ENCODE assay signal across 10 mouse cellular contexts in the genomic region with DNA sequence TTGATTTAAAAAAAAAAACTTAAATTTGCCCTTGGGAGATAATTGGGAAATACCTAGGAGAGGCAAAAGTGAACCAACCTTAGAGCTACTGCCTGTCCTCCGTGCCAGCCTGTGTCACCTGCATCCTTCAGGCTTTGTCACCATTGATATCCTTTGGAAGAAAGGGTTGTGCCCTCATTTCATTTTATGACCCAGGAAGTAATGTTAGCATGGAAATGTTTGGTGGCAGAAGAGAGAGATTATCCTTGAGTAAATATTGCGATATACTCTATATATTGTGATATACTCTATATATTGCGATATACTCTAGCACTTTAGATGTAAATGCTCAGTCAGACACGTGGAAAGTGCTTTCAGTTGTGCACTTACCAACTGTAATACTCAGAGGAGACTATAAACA. TPM values are rescaled to one million over a fixed set of nuclear protein-coding genes. Genes with fewer than 3 reads are reported as not detected.
DNase-seq lines count a peak whose midpoint lies in the region; ATAC-seq and TF ChIP-seq lines count a peak whose summit lies in the region.
"Had no signal": no experiment of that assay in that cellular context is flagged by ENCODE, and none has a peak within 500 bp of the region (broad histone marks: within the 10 kb centered on the region; RNA-seq: fewer than 3 reads in every experiment).

No protein-coding gene starts in this region.

- no peak overlapping the region for H3K27ac ChIP-seq in kidney, postnatal 0 days
- no peak overlapping the region for H3K27ac ChIP-seq in forebrain, embryonic 11.5 days (ENCODE audit: low read depth, low read length)
- no peak overlapping the region for H3K27ac ChIP-seq in intestine, embryonic 14.5 days (ENCODE audit: low read depth)
- H3K27ac ChIP-seq in neural tube, embryonic 12.5 days = no peak overlapping the region

- no peak for TF ChIP-seq CTCF in kidney, postnatal 0 days (IDR thresholded peaks at IDR 0.05; ENCODE audit: low read depth)

- no peaks in the 10 kb centered on the region for H3K27me3 ChIP-seq in kidney, postnatal 0 days (ENCODE audit: insufficient read depth, low read length)
- H3K27me3 ChIP-seq in forebrain, embryonic 11.5 days (ENCODE audit: control insufficient read depth, insufficient read depth, low read length) = no peaks in the 10 kb centered on the region
- no peaks in the 10 kb centered on the region for H3K27me3 ChIP-seq in intestine, embryonic 14.5 days (replicated peaks; ENCODE audit: control insufficient read depth, insufficient read depth, low read length)
- no peaks in the 10 kb centered on the region for H3K27me3 ChIP-seq in neural tube, embryonic 12.5 days (replicated peaks)
- H3K27me3 ChIP-seq: Patski had no signal

- H3K4me1 ChIP-seq in kidney, postnatal 0 days (replicated peaks; ENCODE audit: insufficient read depth, low read length) = peaks cover 30% of the 10 kb centered on the region
- H3K4me1 ChIP-seq in forebrain, embryonic 11.5 days (replicated peaks; ENCODE audit: control insufficient read depth, insufficient read depth, low read length) = peaks cover 18% of the 10 kb centered on the region
- H3K4me1 ChIP-seq in intestine, embryonic 14.5 days (replicated peaks; ENCODE audit: control insufficient read depth, insufficient read depth, low read length) = peaks cover 43% of the 10 kb centered on the region
- H3K4me1 ChIP-seq in neural tube, embryonic 12.5 days = peaks cover 75% of the 10 kb centered on the region

- peak overlapping the region; percentile 43; the same call in 1 of the 2 replicates for H3K4me2 ChIP-seq in kidney, postnatal 0 days (ENCODE audit: low read length)
- H3K4me2 ChIP-seq in forebrain, embryonic 11.5 days (ENCODE audit: low read depth, low read length, severe bottlenecking) = peak overlapping the region; percentile 31; the same call in 1 of the 2 replicates
- peak overlapping the region; percentile 41; the same call in 1 of the 2 replicates for H3K4me2 ChIP-seq in intestine, embryonic 14.5 days (ENCODE audit: low read length)
- H3K4me2 ChIP-seq in neural tube, embryonic 12.5 days (replicated peaks) = peak overlapping the region; percentile 62

- H3K4me3 ChIP-seq in kidney, postnatal 0 days (replicated peaks; ENCODE audit: low read depth, low read length) = no peak overlapping the region
- H3K4me3 ChIP-seq in forebrain, embryonic 11.5 days (ENCODE audit: low read depth, low read length) = no peak overlapping the region
- H3K4me3 ChIP-seq in intestine, embryonic 14.5 days (ENCODE audit: low read depth, low read length) = no peak overlapping the region; the same call in 1 of the 2 replicates
- H3K4me3 ChIP-seq in neural tube, embryonic 12.5 days = no peak overlapping the region

- H3K9me3 ChIP-seq in kidney, postnatal 0 days (replicated peaks; ENCODE audit: low read length) = no peaks in the 10 kb centered on the region
- no peaks in the 10 kb centered on the region for H3K9me3 ChIP-seq in forebrain, embryonic 11.5 days (ENCODE audit: control insufficient read depth, low read length)
- H3K9me3 ChIP-seq in intestine, embryonic 14.5 days (ENCODE audit: control insufficient read depth, low read length) = no peaks in the 10 kb centered on the region
- H3K9me3 ChIP-seq in neural tube, embryonic 12.5 days = no peaks in the 10 kb centered on the region

- no peak overlapping the region for H3K9ac ChIP-seq in kidney, postnatal 0 days (ENCODE audit: low read depth, low read length)
- H3K9ac ChIP-seq in forebrain, embryonic 11.5 days (ENCODE audit: low read length) = no peak overlapping the region
- no peak overlapping the region for H3K9ac ChIP-seq in intestine, embryonic 14.5 days (ENCODE audit: low read length)
- H3K9ac ChIP-seq in neural tube, embryonic 12.5 days = no peak overlapping the region

- 82% methylated on average over 4 of the region's 4 CpGs for WGBS in kidney, postnatal 0 days
- WGBS in forebrain, embryonic 11.5 days = 86% methylated on average over 4 of the region's 4 CpGs
- WGBS in intestine, embryonic 14.5 days = 74% methylated on average over 4 of the region's 4 CpGs
- 82% methylated on average over 4 of the region's 4 CpGs for WGBS in neural tube, embryonic 12.5 days

- no peak for ATAC-seq in kidney, postnatal 0 days (replicated peaks; ENCODE audit: low FRiP score, low read depth)
- no peak for ATAC-seq in forebrain, embryonic 11.5 days (replicated peaks; ENCODE audit: low FRiP score)
- ATAC-seq in intestine, embryonic 14.5 days (replicated peaks; ENCODE audit: low FRiP score, low TSS enrichment, low read depth) = no peak
- ATAC-seq in neural tube, embryonic 12.5 days (ENCODE audit: low FRiP score, low read depth) = no peak
- ATAC-seq in monocyte, adult 5-6 weeks (replicated peaks; ENCODE audit: insufficient number of reproducible peaks, low FRiP score, low TSS enrichment, poor library complexity, severe bottlenecking) = no peak
- ATAC-seq in inflammation-experienced regulatory T-cells, adult 6 months = no peak
- ATAC-seq: Patski had no signal

- no peak for DNase-seq in kidney, postnatal 0 days (ENCODE audit: low spot score)
- no peak for DNase-seq in kidney, postnatal 4 days
- no peak for DNase-seq in forebrain, embryonic 11.5 days (ENCODE audit: low spot score)
- DNase-seq in intestine, embryonic 14.5 days (ENCODE audit: low spot score) = no peak
- DNase-seq in thymus, postnatal 25 days = no peak
- DNase-seq: cerebellum, postnatal 10 days had no signal

- peaks cover 23% of the 10 kb centered on the region for H3K36me3 ChIP-seq in kidney, postnatal 0 days (ENCODE audit: insufficient read depth, low read length)
- H3K36me3 ChIP-seq in forebrain, embryonic 11.5 days (ENCODE audit: control insufficient read depth, insufficient read depth, low read length) = peaks cover 23% of the 10 kb centered on the region
- H3K36me3 ChIP-seq in intestine, embryonic 14.5 days (ENCODE audit: control insufficient read depth, insufficient read depth, low read length) = peaks cover 47% of the 10 kb centered on the region
- H3K36me3 ChIP-seq in neural tube, embryonic 12.5 days = peaks cover 66% of the 10 kb centered on the region

RNA-seq across cellular contexts. Expression of a gene that starts 6.4 kb away (rescaled TPM):
- 756 and 772 TPM in 2 replicates for polyA plus RNA-seq in kidney, postnatal 0 days (2015; fragmentation: Nextera tagmentation; extraction: Ambion mirVana)
- polyA plus RNA-seq in forebrain, embryonic 11.5 days (2014; fragmentation: Nextera tagmentation; extraction: Ambion mirVana) = 484 and 510 TPM in 2 replicates
- 552 and 588 TPM in 2 replicates for polyA plus RNA-seq in intestine, embryonic 14.5 days (2014; fragmentation: Nextera tagmentation; extraction: Ambion mirVana)
- 589 and 719 TPM in 2 replicates for polyA plus RNA-seq in neural tube, embryonic 12.5 days (2016; fragmentation: Nextera tagmentation; extraction: Ambion mirVana)
- total RNA-seq in monocyte, adult 5-6 weeks (2017) = 38.7 to 298 TPM (median 42.7 TPM) in 3 replicates
- 1 to 10 TPM; 5.9 to 8.7 (median 7.8) TPM for polyA plus RNA-seq in inflammation-experienced regulatory T-cells, adult 6 months (2017; shearing (Covaris generic))

Comparison
In these comparisons a context has a peak if more than half of its experiments do, and no peak if none do; other contexts are left out.
1. RNA of a gene that starts 6.4 kb away (polyA plus RNA-seq): 756 to 772 TPM in kidney, postnatal 0 days, 589 to 719 TPM in neural tube, embryonic 12.5 days, 552 to 588 TPM in intestine, embryonic 14.5 days and 484 to 510 TPM in forebrain, embryonic 11.5 days; 5.9 to 8.7 TPM in inflammation-experienced regulatory T-cells, adult 6 months; every median in the first group is over 10 times any median in the second.
2. Peak in every context shown above with its lines, with median percentiles within 50 percentile points of each other: H3K4me2 ChIP-seq.